Mouse (Mus musculus): ENCODE measurements at regions not wholly inside any gene's neighbourhood (a gene's known extent, or its start where the extent isn't known, plus 50 kb on each side); places are given as distances from the start of the nearest gene placed in this dataset.

- TF ChIP-seq CTCF (IDR thresholded peaks at IDR 0.05; ENCODE audit: insufficient read depth, low read depth, low read length) (no peak), POLR2A (IDR thresholded peaks at IDR 0.05; ENCODE audit: insufficient read depth, low read depth, low read length) (no peak)
Measured at GRCm38 (mm10) chr16:30013123-30013522, 51.1 kb upstream of the Hes1 start.
